Mouse (Mus musculus) thymus, adult 2 months (tissue): Measurements from ENCODE around the gene Fbxl18. TPM values are rescaled to one million over a fixed set of nuclear protein-coding genes. Genes with fewer than 3 reads are reported as not detected.

Experiments used
- DNase-seq: peaks from one replicate; pipeline ENCODE4 v3.0.0; 2021
- H3K27ac ChIP-seq: fragments of 200-500 bp; 2 replicates; pipeline ENCODE4 v1.5.1; 2012; ENCODE audit warnings: low read length, control low read depth; ENCODE audit not compliant: control insufficient read depth, insufficient read depth
- H3K27me3 ChIP-seq: fragments of 200-500 bp; 2 replicates; pipeline ENCODE4 v1.6.1; 2012; ENCODE audit warnings: mild to moderate bottlenecking, low read length, moderate library complexity, mixed read lengths; ENCODE audit not compliant: control insufficient read depth, insufficient read depth
- H3K36me3 ChIP-seq: fragments of 200-500 bp; 2 replicates; pipeline ENCODE4 v1.6.1; 2012; ENCODE audit warnings: mild to moderate bottlenecking, low read length, moderate library complexity; ENCODE audit not compliant: control insufficient read depth, insufficient read depth
- H3K4me1 ChIP-seq: fragments of 200-500 bp; replicated peaks from 2 replicates; pipeline ENCODE4 v1.6.1; 2012; ENCODE audit warnings: low read length; ENCODE audit not compliant: control insufficient read depth, insufficient read depth
- H3K4me3 ChIP-seq: fragments of 200-500 bp; 2 replicates; pipeline ENCODE4 v1.5.1; 2012; ENCODE audit warnings: mild to moderate bottlenecking, low read length, control low read depth, moderate library complexity; ENCODE audit not compliant: control insufficient read depth, insufficient read depth
- CTCF ChIP-seq: fragments of 200-500 bp; IDR thresholded peaks from 2 replicates; pipeline ENCODE4 v1.5.1; 2012; ENCODE audit warnings: mild to moderate bottlenecking, control low read depth, low read length, moderate library complexity, borderline replicate concordance; ENCODE audit not compliant: control insufficient read depth, poor library complexity, insufficient read depth; ENCODE audit errors: extremely low read depth
- POLR2A ChIP-seq: fragments of 200-500 bp; IDR thresholded peaks from 2 replicates; pipeline ENCODE4 v1.6.1; 2012; ENCODE audit warnings: mild to moderate bottlenecking, low read length, control low read depth, moderate library complexity; ENCODE audit not compliant: control insufficient read depth, poor library complexity, insufficient read depth; ENCODE audit errors: extremely low read depth
- WGBS: fragments of 180-500 bp; shearing (Covaris S2); methylation state at CpG from one replicate; pipeline ENCODE4 v1.1.7; 2018; 5-methylcytosine and 5-hydroxymethylcytosine counted together
- polyA plus RNA-seq: library from polyadenylated mRNA; depleted of rRNA; stranded (reverse); fragments of >200 nt; gene quantifications from 2 replicates; pipeline ENCODE4 v1.2.3, GENCODE M21; 2012

The Fbxl18 gene
- polyA plus RNA-seq, 1 experiment = 25.8 TPM

GRCm38 (mm10) chr5:142874791-142875512, 20.3 kb downstream of the Fbxl18 start:
- no peak overlapping the region for H3K27ac ChIP-seq
- peaks cover 12% of the 10 kb centered on the region for H3K4me1 ChIP-seq
- DNase-seq = no peak
- WGBS = 97% methylated on average over 13 of the region's 13 CpGs
- no peaks in the 10 kb centered on the region for H3K27me3 ChIP-seq
- H3K4me3 ChIP-seq = no peak overlapping the region
- TF ChIP-seq POLR2A (no peak), CTCF (no peak)
- H3K36me3 ChIP-seq = no peaks in the 10 kb centered on the region

- Histone ChIP-seq H3K4me1 (peaks cover 6% of the 10 kb centered on the region; the same call in 1 of the 2 replicates), H3K4me3 (no peak overlapping the region), H3K36me3 (no peaks in the 10 kb centered on the region), H3K27ac (no peak overlapping the region), H3K27me3 (no peaks in the 10 kb centered on the region)
- TF ChIP-seq CTCF (no peak), POLR2A (no peak)
- no peak for DNase-seq
- 96% methylated on average over 7 of the region's 7 CpGs for WGBS
These were observed 21.5 kb downstream of the Fbxl18 start for GRCm38 (mm10) chr5:142873718-142874117.

- Histone ChIP-seq H3K27ac (no peak overlapping the region), H3K27me3 (no peaks in the 10 kb centered on the region), H3K4me3 (no peak overlapping the region), H3K4me1 (no peaks in the 10 kb centered on the region), H3K36me3 (no peaks in the 10 kb centered on the region)
- TF ChIP-seq CTCF (no peak), POLR2A (no peak)
- WGBS = 66% methylated on average over 12 of the region's 12 CpGs
- DNase-seq = no peak
These were observed 23.5 kb downstream of the Fbxl18 start for GRCm38 (mm10) chr5:142871765-142872164.

- no peak for TF ChIP-seq POLR2A
- no peak for TF ChIP-seq CTCF
- WGBS = 95% methylated on average over 13 of the region's 13 CpGs
- no peak overlapping the region for H3K27ac ChIP-seq
- no peaks in the 10 kb centered on the region for H3K27me3 ChIP-seq
- H3K4me1 ChIP-seq = no peaks in the 10 kb centered on the region
- DNase-seq = no peak
- H3K36me3 ChIP-seq = no peaks in the 10 kb centered on the region
- H3K4me3 ChIP-seq = no peak overlapping the region
These were observed 25.8 kb downstream of the Fbxl18 start for GRCm38 (mm10) chr5:142869463-142869862.

- TF ChIP-seq CTCF (no peak), POLR2A (no peak)
- Histone ChIP-seq H3K27me3 (no peaks in the 10 kb centered on the region), H3K4me3 (no peak overlapping the region), H3K4me1 (no peaks in the 10 kb centered on the region), H3K36me3 (no peaks in the 10 kb centered on the region), H3K27ac (no peak overlapping the region)
- 25% methylated on average over 16 of the region's 16 CpGs for WGBS
- DNase-seq = no peak
These were observed 37.4 kb downstream of the Fbxl18 start for GRCm38 (mm10) chr5:142857763-142858229.

- H3K27ac ChIP-seq = no peak overlapping the region
- no peak for TF ChIP-seq POLR2A
- no peak overlapping the region for H3K4me3 ChIP-seq
- H3K4me1 ChIP-seq = no peaks in the 10 kb centered on the region
- no peaks in the 10 kb centered on the region for H3K36me3 ChIP-seq
- H3K27me3 ChIP-seq = no peaks in the 10 kb centered on the region
- no peak for DNase-seq
- WGBS = 85% methylated on average over 4 of the region's 4 CpGs
These were observed 38.8 kb downstream of the Fbxl18 start for GRCm38 (mm10) chr5:142856408-142856807.
